Mouse (Mus musculus) lung, adult 18-20 months (tissue): ENCODE measurements around the gene Usp29.
A peak's percentile ranks its signal among the peaks of the same experiment; 100 is the strongest.
"Not testable (repeated sequence)": the region's sequence is repeated elsewhere in the genome, so short reads cannot be mapped to it uniquely, and the experiment has no call there.

Experiments used
- DNase-seq, 2 experiments: peaks; one replicate each; pipeline ENCODE4 v3.0.0; 2022; ENCODE audit warnings: mixed read lengths in 2 of 2

Usp29 gene

GRCm38 (mm10) chr7:6879512-6880164 is 149.3 kb downstream of the Usp29 start:
- DNase-seq: no peak

- not testable (repeated sequence) for DNase-seq
Measured at GRCm38 (mm10) chr7:6880918-6881317, 150.5 kb downstream of the Usp29 start.

DNA sequence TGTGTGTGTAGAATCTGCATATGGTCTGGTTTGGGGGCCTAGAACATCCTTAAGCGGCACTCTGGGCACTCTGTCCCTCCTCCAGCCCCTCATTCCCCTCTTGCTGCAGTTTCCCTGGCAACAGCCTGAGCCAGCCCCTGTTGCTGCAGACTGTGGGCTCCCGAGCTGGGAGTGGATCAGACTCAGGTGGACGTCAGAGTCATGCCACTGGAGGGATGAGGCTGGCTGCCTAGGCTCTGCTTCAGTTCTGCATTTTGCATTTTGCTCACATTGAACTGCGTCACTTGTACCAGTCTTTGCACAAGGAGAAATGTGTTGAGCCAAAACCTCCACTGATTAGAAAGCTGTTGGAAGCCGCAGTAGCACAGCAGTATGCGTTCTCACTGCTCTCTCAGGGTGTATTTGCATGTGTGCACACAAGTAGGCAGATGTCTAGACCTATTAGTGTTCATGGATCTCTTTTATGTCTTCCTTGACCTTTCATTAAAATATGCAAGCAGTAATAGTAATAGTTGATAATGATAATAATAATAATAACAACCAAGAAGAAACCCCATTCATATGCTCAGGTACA is 151.2 kb downstream of the Usp29 start:
- no peak for DNase-seq

DNA sequence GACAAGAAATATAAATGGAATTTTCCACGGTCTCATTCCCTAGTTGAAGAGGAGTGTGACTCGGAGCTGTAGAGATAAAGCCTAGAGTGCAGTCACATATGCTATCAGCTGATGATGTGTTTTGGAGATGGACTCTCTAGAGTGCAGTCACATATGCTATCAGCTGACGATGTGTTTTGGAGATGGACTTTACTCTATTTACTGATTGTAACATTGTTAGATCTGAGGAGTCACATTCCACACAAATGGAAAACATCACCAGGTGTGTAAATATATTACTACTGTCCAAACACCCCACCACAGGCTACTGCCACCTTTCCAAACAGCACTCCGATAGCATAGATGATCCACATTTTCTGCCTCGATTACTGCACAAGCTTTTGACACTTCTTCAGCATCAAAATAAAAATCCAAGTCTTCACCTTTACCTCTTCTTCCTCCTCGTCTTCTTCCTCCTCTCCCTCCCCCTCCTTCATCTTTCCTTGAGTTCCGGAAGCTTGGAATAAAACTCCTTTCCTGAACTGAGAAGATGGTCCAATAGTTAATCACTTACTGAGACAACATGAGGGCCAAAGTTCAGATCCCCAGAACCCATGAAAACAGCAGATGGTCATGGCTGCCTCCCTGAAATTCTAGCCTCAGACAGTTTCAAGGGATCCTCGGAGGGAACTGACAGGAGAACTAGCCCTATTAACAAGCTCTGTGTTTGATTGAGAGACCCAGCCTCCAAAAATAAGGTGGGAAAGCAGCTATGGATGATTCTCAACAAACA is 153.2 kb downstream of the Usp29 start:
- no peak for DNase-seq

DNA sequence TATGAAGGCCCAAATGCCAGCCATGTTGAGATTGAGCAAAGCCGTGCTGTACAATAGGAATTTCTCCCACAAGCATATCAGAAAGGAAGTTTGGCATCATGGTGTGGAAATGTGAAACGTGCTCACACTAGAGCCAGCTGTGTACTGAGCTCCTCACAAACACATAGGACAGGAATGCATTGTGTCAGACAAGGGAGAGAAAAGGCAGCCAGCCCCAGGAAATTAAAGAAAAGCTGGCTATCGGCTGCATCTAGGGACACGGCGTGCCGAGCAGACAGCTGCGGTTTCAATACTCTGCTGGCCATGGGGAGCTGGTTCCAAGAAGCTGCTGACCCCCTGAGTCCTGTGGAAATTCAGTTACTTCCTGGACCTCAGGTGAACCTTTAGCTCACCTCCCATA is 155.0 kb downstream of the Usp29 start:
- no peak for DNase-seq

DNA sequence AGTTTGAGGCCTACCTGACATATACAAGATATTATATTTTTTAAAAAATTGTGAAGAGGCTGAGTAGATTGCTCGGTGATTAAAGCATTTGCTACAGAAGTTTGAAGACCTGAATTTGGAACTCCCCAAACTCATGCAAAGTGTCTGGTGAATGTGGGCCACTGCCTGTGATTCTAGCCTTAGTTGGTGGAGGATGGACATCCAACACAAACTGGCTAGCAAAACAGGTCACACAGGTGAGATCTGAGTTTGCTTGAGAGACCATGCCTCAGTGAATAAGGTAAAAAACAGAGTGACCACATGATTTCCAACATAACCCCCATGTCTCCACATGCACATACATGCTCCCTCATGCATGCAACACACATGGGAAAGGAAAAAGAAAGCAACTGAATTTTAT is 156.5 kb downstream of the Usp29 start:
- no peak for DNase-seq

DNA sequence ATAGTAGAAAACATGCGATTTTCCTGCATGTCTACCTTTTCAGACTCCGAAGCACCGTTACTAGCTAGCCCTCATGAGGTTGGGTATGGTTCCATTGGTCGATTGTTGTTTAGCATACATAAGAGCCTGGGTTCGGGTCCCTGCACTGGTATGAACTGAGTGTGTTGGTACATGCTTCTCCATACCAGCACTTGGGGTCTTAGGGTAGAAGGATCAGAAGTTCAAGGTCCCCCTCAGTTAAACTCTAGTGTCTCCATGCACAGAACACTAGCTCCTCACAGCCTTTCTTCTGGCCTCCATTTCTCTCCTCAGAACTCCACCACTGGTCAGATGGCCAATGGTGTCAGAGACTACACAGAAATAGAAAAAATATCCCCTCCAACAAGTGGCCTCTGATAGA is 159.5 kb downstream of the Usp29 start:
- no peak for DNase-seq

GRCm38 (mm10) chr7:6891206-6891605 is 160.8 kb downstream of the Usp29 start:
- DNase-seq: no peak

GRCm38 (mm10) chr7:6897021-6897420 is 166.6 kb downstream of the Usp29 start:
- DNase-seq: not testable (repeated sequence)

GRCm38 (mm10) chr7:6900672-6901071 is 170.3 kb downstream of the Usp29 start:
- DNase-seq: no peak

- DNase-seq: no peak
Measured at GRCm38 (mm10) chr7:6903489-6903888, 173.1 kb downstream of the Usp29 start.

- no peak for DNase-seq
Measured at GRCm38 (mm10) chr7:6910527-6910926, 180.1 kb downstream of the Usp29 start.

DNA sequence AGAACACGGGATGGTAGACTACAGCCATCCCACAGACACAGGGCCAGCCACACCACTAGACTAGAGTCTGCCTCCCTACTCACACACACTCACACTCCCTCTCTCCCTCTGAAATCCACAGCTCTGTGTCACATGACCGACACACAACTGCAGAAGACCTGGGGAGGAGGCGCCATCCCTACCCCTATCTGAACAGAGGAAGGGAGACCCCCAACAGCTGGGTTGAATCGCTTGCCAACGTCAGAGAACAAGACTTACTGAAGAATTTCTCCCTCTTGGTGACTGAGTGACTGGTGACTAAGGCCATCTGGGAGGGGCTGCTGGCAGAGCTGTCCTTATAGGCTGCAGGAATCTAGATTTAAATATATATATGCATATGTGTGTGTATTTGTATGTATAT is 181.4 kb downstream of the Usp29 start:
- no peak for DNase-seq

DNA sequence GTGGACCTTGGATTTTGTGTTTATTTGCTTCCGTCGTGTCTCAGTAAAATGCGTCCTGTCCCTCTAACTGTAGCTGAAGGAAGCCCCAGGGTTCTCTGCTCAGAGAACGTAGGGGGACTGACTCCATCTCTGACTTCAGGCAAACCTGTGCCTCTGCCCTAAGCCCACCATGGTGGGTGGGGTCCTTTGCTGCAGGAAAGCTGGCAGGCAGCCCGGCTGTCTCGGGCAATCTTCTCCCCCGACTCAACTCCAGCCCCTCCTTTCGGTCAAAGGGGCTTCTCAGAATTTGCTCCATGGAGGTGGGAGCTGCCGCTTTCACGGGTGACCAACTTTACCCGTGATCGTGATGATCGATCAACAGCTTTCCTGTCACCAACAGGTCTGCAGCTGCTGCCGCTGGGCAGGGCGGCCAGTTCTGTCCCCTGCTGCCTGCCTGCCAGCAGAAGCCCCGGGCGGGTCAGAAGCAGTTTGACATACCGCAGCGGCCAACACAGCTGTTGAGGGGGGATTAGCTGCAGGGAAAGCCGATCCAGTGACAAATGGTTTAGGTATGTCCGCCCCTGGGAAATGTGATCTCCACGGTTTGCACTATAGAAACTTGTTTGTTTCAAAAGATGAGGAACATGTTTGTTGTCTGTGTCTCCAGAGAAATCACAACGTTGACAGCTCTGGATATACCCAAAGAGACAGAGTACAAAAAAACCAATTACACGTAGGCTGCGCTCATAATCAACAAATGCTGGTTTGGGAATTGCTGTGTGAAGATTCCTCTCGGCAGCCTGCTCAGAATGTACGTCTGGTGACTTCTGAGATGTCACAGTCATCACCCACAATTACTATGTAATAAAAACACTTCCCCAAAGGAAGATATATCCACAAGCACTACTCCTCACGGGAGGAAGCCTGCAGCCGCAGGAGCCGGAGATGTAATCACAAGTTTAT is 183.3 kb downstream of the Usp29 start:
- no peak for DNase-seq

- no peak for DNase-seq
Measured at GRCm38 (mm10) chr7:6917126-6917525, 186.7 kb downstream of the Usp29 start.

DNA sequence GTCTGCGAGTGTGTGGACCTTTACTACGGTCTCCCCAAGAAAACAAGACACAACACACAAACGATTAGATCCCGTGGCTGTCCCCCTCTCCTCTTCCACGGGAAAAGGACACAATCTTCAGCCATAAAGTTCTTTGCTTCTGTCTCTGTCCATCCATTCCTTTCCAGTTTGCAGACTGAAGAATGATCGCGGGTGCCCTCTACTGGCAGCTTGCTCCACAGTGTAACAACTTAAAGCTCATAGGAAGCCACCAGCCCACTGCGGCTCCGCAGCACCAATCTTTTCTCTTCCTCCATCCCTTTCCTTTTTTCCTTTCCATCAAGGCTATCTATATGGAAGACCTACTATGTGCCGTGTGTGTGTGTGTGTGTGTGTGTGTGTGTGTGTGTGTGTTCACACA is 187.9 kb downstream of the Usp29 start:
- peak; percentile 43 to 58 for DNase-seq

GRCm38 (mm10) chr7:6919131-6919870 is 188.9 kb downstream of the Usp29 start:
- DNase-seq: no peak

DNA sequence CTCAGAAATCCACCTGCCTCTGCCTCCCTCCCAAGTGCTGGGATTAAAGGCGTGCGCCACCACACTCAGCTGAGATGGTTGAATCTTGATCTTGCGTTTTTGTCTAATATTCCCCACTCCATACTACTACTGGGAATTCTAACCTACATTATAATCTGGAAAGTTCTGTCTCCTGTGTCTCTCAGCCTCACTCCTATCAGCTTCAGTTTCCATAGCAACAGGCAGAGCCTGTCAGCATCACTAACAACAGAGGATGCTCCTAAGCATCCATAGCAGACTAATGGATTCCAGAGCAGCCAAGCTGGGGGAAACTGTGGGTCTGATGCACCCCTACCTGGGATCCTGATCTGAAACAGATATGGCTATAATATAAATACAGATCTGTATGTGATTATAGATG is 193.1 kb downstream of the Usp29 start:
- no peak for DNase-seq

DNA sequence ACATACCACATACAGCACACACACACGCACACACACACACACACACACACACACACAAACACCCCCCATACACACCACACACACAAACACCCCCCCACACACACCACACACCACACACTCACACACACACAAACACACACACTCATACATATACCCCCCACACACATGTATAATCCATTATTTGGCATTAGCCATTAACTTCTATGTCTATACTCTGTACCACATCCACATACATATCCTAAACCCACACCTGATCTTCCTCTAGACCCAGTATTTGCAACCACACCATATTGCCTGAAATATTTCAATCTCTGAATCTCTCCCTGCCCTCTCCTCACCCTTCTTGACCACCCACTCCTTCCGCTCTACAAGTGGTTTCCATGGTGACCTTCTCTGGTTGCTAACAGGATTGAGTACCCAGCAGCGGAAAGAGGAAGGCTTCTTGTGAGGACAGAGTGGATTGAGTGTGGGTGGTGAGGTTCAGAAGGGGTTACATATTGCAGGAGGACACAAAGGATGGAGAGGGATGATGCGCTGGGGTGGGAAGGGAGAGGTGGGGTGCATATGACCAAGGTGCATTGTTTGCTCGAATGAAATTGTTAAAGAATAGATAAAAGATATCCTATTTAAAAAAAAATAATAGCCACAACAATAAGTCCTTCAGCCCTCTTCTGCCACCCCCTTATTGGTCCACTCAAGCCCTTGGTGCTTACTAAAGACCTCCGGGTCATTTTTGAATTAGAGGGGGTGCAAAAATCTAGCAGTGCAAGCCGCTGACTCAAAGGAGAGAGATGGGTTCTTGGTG is 195.8 kb downstream of the Usp29 start:
- no peak for DNase-seq

DNA sequence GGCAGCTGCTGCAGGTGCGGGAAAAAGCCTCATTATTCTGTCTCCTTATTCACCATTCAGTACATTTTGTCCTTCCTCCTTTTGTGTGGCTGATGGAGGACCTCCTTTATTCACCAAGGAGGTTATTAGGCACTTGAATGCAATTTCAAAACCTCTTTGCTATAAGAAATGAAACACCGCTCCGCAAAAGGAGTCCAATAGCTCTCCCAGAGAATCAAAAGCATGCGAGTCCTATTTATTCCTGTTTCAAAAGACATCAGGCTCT is 196.3 kb downstream of the Usp29 start:
- DNase-seq: no peak

DNA sequence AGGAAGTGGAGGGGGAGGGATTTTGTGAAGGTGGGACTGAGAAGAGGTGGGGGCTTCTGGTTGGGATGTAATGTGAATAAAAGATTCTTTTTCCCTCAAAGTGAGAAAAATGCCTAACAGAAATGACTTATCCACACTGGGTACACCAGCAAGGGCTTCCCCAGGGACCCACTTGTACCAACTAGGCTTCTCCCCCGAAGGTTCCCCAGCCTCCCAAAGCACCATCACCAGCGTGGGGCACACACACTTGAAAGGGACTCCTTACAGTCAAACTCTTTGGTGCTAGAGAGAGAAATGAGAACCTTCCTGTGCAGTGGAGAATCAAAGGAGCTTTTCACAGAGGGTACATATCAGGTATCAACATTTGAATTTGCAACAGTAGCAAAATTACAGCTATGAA is 198.9 kb downstream of the Usp29 start:
- no peak for DNase-seq

- no peak for DNase-seq
Measured at GRCm38 (mm10) chr7:6934741-6935140, 204.4 kb downstream of the Usp29 start.
